ENCODE assay signal across 9 mouse cellular contexts in the genomic region with DNA sequence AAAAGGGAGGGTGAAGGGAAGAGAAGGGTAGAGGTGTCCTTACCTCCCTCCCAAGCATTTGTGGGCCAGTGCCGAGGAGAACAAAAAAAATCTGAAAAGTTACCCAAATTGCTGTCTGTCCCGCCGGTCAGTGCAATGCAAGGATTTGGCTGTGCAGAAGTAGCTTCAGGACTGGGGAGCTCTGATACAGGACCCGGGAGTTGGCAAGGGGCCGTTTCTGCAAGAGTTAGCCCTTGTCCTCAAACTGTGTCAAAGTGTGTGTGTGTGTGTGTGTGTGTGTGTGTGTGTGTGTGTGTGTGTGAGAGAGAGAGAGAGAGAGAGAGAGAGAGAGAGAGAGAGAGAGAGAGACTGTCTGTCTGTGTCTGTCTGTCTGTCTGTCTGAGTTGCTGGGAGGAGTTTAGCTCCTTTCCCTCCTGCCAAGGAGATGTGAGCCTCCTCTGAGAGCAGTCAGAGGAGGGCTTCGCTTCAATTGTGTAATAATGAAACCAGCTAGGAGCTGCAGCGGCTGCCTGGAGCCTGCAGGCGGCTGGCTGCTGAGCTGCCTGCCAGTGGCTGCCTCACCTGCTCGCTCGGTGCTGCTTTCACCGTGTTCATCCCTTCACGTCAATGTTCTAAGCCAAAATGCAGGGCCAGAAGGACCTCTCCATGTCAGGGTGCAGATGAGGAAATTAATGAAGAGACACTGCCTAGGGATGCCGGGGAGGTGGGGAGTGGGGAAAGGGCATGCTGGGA. TPM values are rescaled to one million over a fixed set of nuclear protein-coding genes. Genes with fewer than 3 reads are reported as not detected.
DNase-seq lines count a peak whose midpoint lies in the region; ATAC-seq and TF ChIP-seq lines count a peak whose summit lies in the region.
"Had no signal": no experiment of that assay in that cellular context is flagged by ENCODE, and none has a peak within 500 bp of the region (broad histone marks: within the 10 kb centered on the region; RNA-seq: fewer than 3 reads in every experiment).

No protein-coding gene starts in this region.

- peak; percentile 43 for DNase-seq in gastrocnemius, adult 2 months
- no peak for DNase-seq in gastrocnemius, postnatal 36 days
- peak; percentile 53 to 57 for DNase-seq in cerebellum, adult 2 months
- peak; percentile 82 for DNase-seq in forebrain, postnatal 0 days
- peak; percentile 84 for DNase-seq in hindbrain, postnatal 0 days (ENCODE audit: low spot score)
- DNase-seq in left cerebral cortex, postnatal 36 days (ENCODE audit: low spot score in 2 of 2) = peak; percentile 53 to 61
- peak; percentile 47 for DNase-seq in testis, postnatal 10 days (ENCODE audit: low spot score)

- no peaks in the 10 kb centered on the region for H3K36me3 ChIP-seq in forebrain, postnatal 0 days (ENCODE audit: insufficient read depth)
- no peaks in the 10 kb centered on the region for H3K36me3 ChIP-seq in hindbrain, postnatal 0 days (ENCODE audit: insufficient read depth, low read length)
- no peaks in the 10 kb centered on the region for H3K36me3 ChIP-seq in midbrain, embryonic 15.5 days (replicated peaks)

- peak overlapping the region; percentile 62 for H3K9ac ChIP-seq in forebrain, postnatal 0 days
- peak overlapping the region; percentile 72 for H3K9ac ChIP-seq in hindbrain, postnatal 0 days (replicated peaks; ENCODE audit: low read length)
- H3K9ac ChIP-seq in midbrain, embryonic 15.5 days = peak overlapping the region; percentile 50

- WGBS in cerebellum, adult 2 months = under 1% methylated on average over 13 of the region's 13 CpGs
- WGBS in forebrain, postnatal 0 days = 2% methylated on average over 13 of the region's 13 CpGs
- 2% methylated on average over 13 of the region's 13 CpGs for WGBS in hindbrain, postnatal 0 days
- WGBS in midbrain, embryonic 15.5 days = 1% methylated on average over 13 of the region's 13 CpGs

- peaks cover 6% of the 10 kb centered on the region for H3K4me1 ChIP-seq in cerebellum, adult 2 months (ENCODE audit: control insufficient read depth, insufficient read depth, low read length)
- peaks cover 15% of the 10 kb centered on the region for H3K4me1 ChIP-seq in forebrain, postnatal 0 days (ENCODE audit: insufficient read depth)
- H3K4me1 ChIP-seq in hindbrain, postnatal 0 days (ENCODE audit: insufficient read depth, low read length) = peaks cover 26% of the 10 kb centered on the region
- peaks cover 55% of the 10 kb centered on the region for H3K4me1 ChIP-seq in midbrain, embryonic 15.5 days

- TF ChIP-seq POLR2A in cerebellum, adult 2 months (IDR thresholded peaks at IDR 0.05; ENCODE audit: borderline replicate concordance, insufficient read depth, low read length) = no peak

- TF ChIP-seq CTCF in gastrocnemius, adult 2 months (IDR thresholded peaks at IDR 0.05) = peak; percentile 49
- peak; percentile 31; the same call in 1 of the 2 replicates for TF ChIP-seq CTCF in cerebellum, adult 2 months (IDR thresholded peaks at IDR 0.05; ENCODE audit: borderline replicate concordance, insufficient read depth, low read depth, low read length)
- peak; percentile 72 for TF ChIP-seq CTCF in forebrain, postnatal 0 days (IDR thresholded peaks at IDR 0.05; ENCODE audit: low read depth)
- TF ChIP-seq CTCF in hindbrain, postnatal 0 days (IDR thresholded peaks at IDR 0.05; ENCODE audit: low read depth) = peak; percentile 72

- peak overlapping the region; percentile 69 for H3K4me3 ChIP-seq in gastrocnemius, adult 2 months
- H3K4me3 ChIP-seq in cerebellum, adult 2 months (replicated peaks; ENCODE audit: insufficient read depth, low read depth, low read length) = peak overlapping the region; percentile 78
- H3K4me3 ChIP-seq in forebrain, postnatal 0 days (ENCODE audit: low read depth, low read length) = peak overlapping the region; percentile 53
- peak overlapping the region; percentile 50 for H3K4me3 ChIP-seq in hindbrain, postnatal 0 days (ENCODE audit: low read length)
- H3K4me3 ChIP-seq in midbrain, embryonic 15.5 days = peak overlapping the region; percentile 47

- H3K9me3 ChIP-seq in forebrain, postnatal 0 days (ENCODE audit: low read length) = no peaks in the 10 kb centered on the region
- no peaks in the 10 kb centered on the region for H3K9me3 ChIP-seq in hindbrain, postnatal 0 days (ENCODE audit: low read length)
- H3K9me3 ChIP-seq in midbrain, embryonic 15.5 days = no peaks in the 10 kb centered on the region

- intact Hi-C loops in gastrocnemius, adult 2 months (cut with DNase I) = no loop called here
- intact Hi-C loops in gastrocnemius, postnatal 36 days (cut with DNase I) = no loop called here
- intact Hi-C loops in left cerebral cortex, postnatal 36 days (cut with DNase I) = loop anchor here (10.0 kb wide), 2 partner anchors 188 to 258 kb away; a partner anchor contains a TSS

- no peaks in the 10 kb centered on the region for H3K27me3 ChIP-seq in cerebellum, adult 2 months (ENCODE audit: control insufficient read depth, insufficient read depth, low read length)
- H3K27me3 ChIP-seq in forebrain, postnatal 0 days (ENCODE audit: insufficient read depth, low read length) = no peaks in the 10 kb centered on the region
- no peaks in the 10 kb centered on the region for H3K27me3 ChIP-seq in hindbrain, postnatal 0 days (ENCODE audit: insufficient read depth, low read length)
- H3K27me3 ChIP-seq in midbrain, embryonic 15.5 days (replicated peaks) = no peaks in the 10 kb centered on the region

- peak overlapping the region; percentile 83 for H3K4me2 ChIP-seq in forebrain, postnatal 0 days (ENCODE audit: low read depth)
- H3K4me2 ChIP-seq in hindbrain, postnatal 0 days (ENCODE audit: low read depth, low read length) = peak overlapping the region; percentile 87
- peak overlapping the region; percentile 89 for H3K4me2 ChIP-seq in midbrain, embryonic 15.5 days

- no peak overlapping the region for H3K27ac ChIP-seq in gastrocnemius, adult 2 months
- H3K27ac ChIP-seq in cerebellum, adult 2 months (ENCODE audit: insufficient read depth, low read length) = no peak overlapping the region
- peak overlapping the region; percentile 78 for H3K27ac ChIP-seq in forebrain, postnatal 0 days (ENCODE audit: low read depth, low read length)
- peak overlapping the region; percentile 76 for H3K27ac ChIP-seq in hindbrain, postnatal 0 days
- peak overlapping the region; percentile 78 for H3K27ac ChIP-seq in midbrain, embryonic 15.5 days

- peak; percentile 80 for ATAC-seq in forebrain, postnatal 0 days
- ATAC-seq in hindbrain, postnatal 0 days = peak; percentile 81
- peak; percentile 80 for ATAC-seq in midbrain, embryonic 15.5 days (replicated peaks)

RNA-seq across cellular contexts. Expression of a gene that starts 0.9 kb away (rescaled TPM):
- total RNA-seq in gastrocnemius, adult 2 months (2021) = not detected
- not detected for total RNA-seq in gastrocnemius, postnatal 36 days (2021)
- polyA plus RNA-seq in cerebellum, adult 2 months (2012; rRNA removed) = 5.4 and 5.8 TPM in 2 replicates
- 4.8 and 6.1 TPM in 2 replicates for total RNA-seq in forebrain, postnatal 0 days (2014; rRNA removed)
- polyA plus RNA-seq in forebrain, postnatal 0 days (2015; fragmentation: Nextera tagmentation; extraction: Ambion mirVana) = 2.7 and 3.3 TPM in 2 replicates
- 8.2 and 11.1 TPM in 2 replicates for total RNA-seq in hindbrain, postnatal 0 days (2014; rRNA removed)
- polyA plus RNA-seq in hindbrain, postnatal 0 days (2015; fragmentation: Nextera tagmentation; extraction: Ambion mirVana) = 2.5 and 3.1 TPM in 2 replicates
- 1 to 10 TPM; 6.7 to 7.5 TPM for total RNA-seq in left cerebral cortex, postnatal 36 days (2021)
- 3.0 and 3.4 TPM in 2 replicates for polyA plus RNA-seq in midbrain, embryonic 15.5 days (2015; fragmentation: Nextera tagmentation; extraction: Ambion mirVana)
- polyA plus RNA-seq: C2C12 had no signal

Comparison
In these comparisons a context has a peak if more than half of its experiments do, and no peak if none do; other contexts are left out.
1. DNase-seq: peak in gastrocnemius, adult 2 months (single experiment), cerebellum, adult 2 months (2 of 2), forebrain, postnatal 0 days (single experiment), hindbrain, postnatal 0 days (single experiment), left cerebral cortex, postnatal 36 days (2 of 2) and testis, postnatal 10 days (single experiment); none in gastrocnemius, postnatal 36 days (0 of 2).
2. H3K27ac ChIP-seq: peak in forebrain, postnatal 0 days (single experiment), hindbrain, postnatal 0 days (single experiment) and midbrain, embryonic 15.5 days (single experiment); none in gastrocnemius, adult 2 months (single experiment) and cerebellum, adult 2 months (single experiment).
3. Peak in every context shown above with its lines, with median percentiles within 50 percentile points of each other: H3K4me3 ChIP-seq, CTCF ChIP-seq, ATAC-seq, H3K4me2 ChIP-seq and H3K9ac ChIP-seq.